Mouse (Mus musculus) ES-Bruce4 (cell line): ENCODE measurements around the gene Gm21983.

ENCODE experiments used
- CTCF ChIP-seq: IDR thresholded peaks from one replicate; pipeline ENCODE4 v1.8.1; 2011; ENCODE audit warnings: low read depth, low read length
- EP300 ChIP-seq: IDR thresholded peaks from 2 replicates; pipeline ENCODE4 v1.6.1; 2011; ENCODE audit warnings: low read depth, low read length; ENCODE audit not compliant: insufficient read depth
- POLR2A ChIP-seq: IDR thresholded peaks from one replicate; pipeline ENCODE4 v1.8.1; 2011; ENCODE audit warnings: low read length; ENCODE audit not compliant: insufficient read depth

DNA sequence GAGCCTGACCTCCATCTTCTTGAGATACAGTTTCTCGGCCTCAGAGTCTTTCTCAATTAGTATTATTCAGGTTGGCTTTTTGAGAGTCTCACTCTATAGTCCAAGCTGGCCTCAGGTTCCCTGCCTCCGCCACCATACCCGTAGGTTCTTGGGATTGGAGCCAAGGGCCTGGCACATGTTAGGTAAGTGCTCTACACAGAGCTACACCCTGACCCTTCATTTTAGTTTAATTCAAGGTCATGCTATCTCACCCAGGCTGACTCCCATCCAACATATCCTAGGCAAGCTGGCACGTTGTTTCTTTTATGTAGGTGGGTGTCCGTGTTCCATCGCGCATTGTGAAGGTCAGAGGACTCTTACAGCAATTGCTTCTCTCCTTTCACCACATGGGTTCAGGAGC, 6.0 kb downstream of the Gm21983 start:
- TF ChIP-seq POLR2A (no peak), CTCF (no peak), EP300 (no peak)
